Mouse (Mus musculus) CH12.LX (cell line): ENCODE measurements around the gene Mxra8. TPM values are rescaled to one million over a fixed set of nuclear protein-coding genes. Genes with fewer than 3 reads are reported as not detected.

Experiments used
- DNase-seq: peaks from one replicate; pipeline ENCODE4 v3.0.0-alpha.2; 2013; ENCODE audit errors: extremely low read depth
- H3K27ac ChIP-seq: 2 replicates; pipeline ENCODE4 v1.5.1; 2012; ENCODE audit warnings: low read depth, mild to moderate bottlenecking, control low read depth, moderate library complexity; ENCODE audit not compliant: insufficient read depth
- H3K27me3 ChIP-seq: replicated peaks from 2 replicates; pipeline ENCODE3; 2012; ENCODE audit warnings: inconsistent platforms
- H3K36me3 ChIP-seq, 2 experiments: replicated peaks in 1 of 2; 2 replicates each; pipeline versions ENCODE3 to v1.6.1; 2012; ENCODE audit warnings: inconsistent platforms in 1 of 2, low read length in 1 of 2, mild to moderate bottlenecking in 1 of 2, mixed read lengths in 1 of 2, moderate library complexity in 1 of 2; ENCODE audit not compliant: control insufficient read depth in 1 of 2, insufficient read depth in 1 of 2
- H3K4me1 ChIP-seq, 2 experiments: 2 replicates each; pipeline ENCODE4 v1.6.1; 2012; ENCODE audit warnings: inconsistent platforms in 1 of 2, moderate library complexity in 1 of 2; ENCODE audit not compliant: insufficient read depth in 2 of 2, control insufficient read depth in 1 of 2
- H3K4me2 ChIP-seq: 2 replicates; pipeline ENCODE4 v1.6.1; 2012; ENCODE audit warnings: low read depth, mild to moderate bottlenecking, control low read depth; ENCODE audit not compliant: poor library complexity, insufficient read depth, severe bottlenecking
- H3K4me3 ChIP-seq, 3 experiments: fragments of 150-350 bp in 1 of 3; sonication (generic) in 1 of 3; replicated peaks in 1 of 3; 2 replicates each; pipeline versions ENCODE3 to v1.5.1; 2011 to 2012; ENCODE audit warnings: low read depth in 2 of 3, low read length in 2 of 3, mild to moderate bottlenecking in 2 of 3, moderate library complexity in 2 of 3, control low read depth in 1 of 3, improper control_type of control experiment in 1 of 3, inconsistent platforms in 1 of 3, mixed read lengths in 1 of 3; ENCODE audit not compliant: poor library complexity in 1 of 3
- H3K79me2 ChIP-seq: replicated peaks from 2 replicates; pipeline ENCODE4 v1.6.1; 2012; ENCODE audit warnings: mild to moderate bottlenecking, moderate library complexity; ENCODE audit not compliant: control insufficient read depth, poor library complexity, insufficient read depth, severe bottlenecking; ENCODE audit errors: extremely low read depth
- H3K9ac ChIP-seq: 2 replicates; pipeline ENCODE4 v1.6.1; 2012; ENCODE audit warnings: low read depth, mild to moderate bottlenecking, control low read depth, moderate library complexity; ENCODE audit not compliant: insufficient read depth
- H3K9me3 ChIP-seq: replicated peaks from 2 replicates; pipeline ENCODE3; 2012; ENCODE audit warnings: low read length, inconsistent platforms, mixed read lengths
- CHD2 ChIP-seq: IDR thresholded peaks from 2 replicates; pipeline ENCODE4 v1.6.1; 2011; ENCODE audit warnings: low read length, improper control_type of control experiment
- E2F4 ChIP-seq: IDR thresholded peaks from 2 replicates; pipeline ENCODE4 v1.6.1; 2011; ENCODE audit warnings: low read depth, low read length, improper control_type of control experiment; ENCODE audit not compliant: insufficient replicate concordance
- ETS1 ChIP-seq: conservative IDR thresholded peaks from 2 replicates; pipeline ENCODE4 v1.6.1; 2012; ENCODE audit warnings: low read depth, mild to moderate bottlenecking, inconsistent platforms, low read length, improper control_type of control experiment, moderate library complexity
- GABPA ChIP-seq: IDR thresholded peaks from 2 replicates; pipeline ENCODE4 v1.6.1; 2012; ENCODE audit warnings: low read depth, low read length, improper control_type of control experiment, inconsistent platforms; ENCODE audit not compliant: insufficient replicate concordance
- IRF4 ChIP-seq: IDR thresholded peaks from 2 replicates; pipeline ENCODE4 v1.6.1; 2014; ENCODE audit warnings: low read depth, mild to moderate bottlenecking, inconsistent platforms, low read length, improper control_type of control experiment
- JUN ChIP-seq: IDR thresholded peaks from 2 replicates; pipeline ENCODE4 v1.6.1; 2011; ENCODE audit warnings: low read depth, mild to moderate bottlenecking, low read length, improper control_type of control experiment, moderate library complexity; ENCODE audit not compliant: insufficient read depth
- JUND ChIP-seq: conservative IDR thresholded peaks from 2 replicates; pipeline ENCODE4 v1.6.1; 2011; ENCODE audit warnings: low read depth, low read length, improper control_type of control experiment
- KAT2A ChIP-seq: IDR thresholded peaks from 2 replicates; pipeline ENCODE4 v1.6.1; 2012; ENCODE audit warnings: low read length, improper control_type of control experiment, inconsistent platforms; ENCODE audit not compliant: insufficient replicate concordance
- MYC ChIP-seq: IDR thresholded peaks from 2 replicates; pipeline ENCODE4 v1.6.1; 2011; ENCODE audit warnings: low read depth, mild to moderate bottlenecking, improper control_type of control experiment, low read length
- NELFE ChIP-seq: IDR thresholded peaks from 2 replicates; pipeline ENCODE4 v1.6.1; 2011; ENCODE audit warnings: low read depth, low read length, improper control_type of control experiment
- POLR2A ChIP-seq: IDR thresholded peaks from 2 replicates; pipeline ENCODE4 v1.6.1; 2011; ENCODE audit warnings: low read depth, mild to moderate bottlenecking, improper control_type of control experiment, low read length
- POLR2AphosphoS2 ChIP-seq: IDR thresholded peaks from 2 replicates; pipeline ENCODE4 v1.6.1; 2011; ENCODE audit warnings: low read depth, low read length, improper control_type of control experiment
- SMC3 ChIP-seq: IDR thresholded peaks from 2 replicates; pipeline ENCODE4 v1.6.1; 2011; ENCODE audit warnings: low read depth, low read length, improper control_type of control experiment
- TBP ChIP-seq: conservative IDR thresholded peaks from 2 replicates; pipeline ENCODE4 v1.6.1; 2011; ENCODE audit warnings: low read depth, low read length, improper control_type of control experiment
- TCF12 ChIP-seq: IDR thresholded peaks from 2 replicates; pipeline ENCODE4 v1.6.1; 2014; ENCODE audit warnings: low read depth, mild to moderate bottlenecking, inconsistent platforms, low read length, improper control_type of control experiment
- UBTF ChIP-seq: IDR thresholded peaks from 2 replicates; pipeline ENCODE4 v1.6.1; 2012; ENCODE audit warnings: low read depth, mild to moderate bottlenecking, inconsistent platforms, low read length, improper control_type of control experiment, moderate library complexity
- USF1 ChIP-seq: IDR thresholded peaks from 2 replicates; pipeline ENCODE4 v1.6.1; 2014; ENCODE audit warnings: low read depth, mild to moderate bottlenecking, inconsistent platforms, low read length, improper control_type of control experiment
- USF2 ChIP-seq: conservative IDR thresholded peaks from 2 replicates; pipeline ENCODE4 v1.6.1; 2011; ENCODE audit warnings: low read depth, low read length, improper control_type of control experiment
- ZMIZ1 ChIP-seq: IDR thresholded peaks from 2 replicates; pipeline ENCODE4 v1.6.1; 2012; ENCODE audit warnings: low read depth, mild to moderate bottlenecking, inconsistent platforms, low read length, improper control_type of control experiment
- ZNF384 ChIP-seq: IDR thresholded peaks from 2 replicates; pipeline ENCODE4 v1.6.1; 2012; ENCODE audit warnings: low read depth, low read length, improper control_type of control experiment, inconsistent platforms
- dilution Hi-C: fragments of 300-500 bp; cut with MboI; formaldehyde crosslinking; loops from 2 replicates; pipeline ENCODE4 v1.14.3; 2020; ENCODE audit warnings: low sequenced_read_pairs; ENCODE audit not compliant: extremely low pct_unique_long_range_greater_than_20kb, extremely low pct_ligation_motif_present
- in situ Hi-C: fragments of 300-500 bp; cut with MboI; formaldehyde crosslinking; loops from 3 replicates; pipeline ENCODE4 v1.14.3; 2019; ENCODE audit warnings: low sequenced_read_pairs, low pct_ligation_motif_present, low pct_unique_long_range_greater_than_20kb, mixed read lengths
- polyA plus RNA-seq: library from polyadenylated mRNA; unstranded; fragments of >175 nt; gene quantifications from 2 replicates; pipeline ENCODE4 v1.2.1, GENCODE M21; 2012; ENCODE audit warnings: low read depth; ENCODE audit not compliant: insufficient read length
- total RNA-seq, 2 experiments: library from RNA; depleted of rRNA; stranded (reverse); fragments of 300-350 nt in 1 of 2; fragments of >200 nt in 1 of 2; gene quantifications; 2 replicates each; pipeline ENCODE4 v1.2.3; 2012 to 2014

Gene Mxra8
- total and polyA plus RNA-seq, 3 experiments: 8.8 to 24.0 (median 12.4) TPM

DNA sequence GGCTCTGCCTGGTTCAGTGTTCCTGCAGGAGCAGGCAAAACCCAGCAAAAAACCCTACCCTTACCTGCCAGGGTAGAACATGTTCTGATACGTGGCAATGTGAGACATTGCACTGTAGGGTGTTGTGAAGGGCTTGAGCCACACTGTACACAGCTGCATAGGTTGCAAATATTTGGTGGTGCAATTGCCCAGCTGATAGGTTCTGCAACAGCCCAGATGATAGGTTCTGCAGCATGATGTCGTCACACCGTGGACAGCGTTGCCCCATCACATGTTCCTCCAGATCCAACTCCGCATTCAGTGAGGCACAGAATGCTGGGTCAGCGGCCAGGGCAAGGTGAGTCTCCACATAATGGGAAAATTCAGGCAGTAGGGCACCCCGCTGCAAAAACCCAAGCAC is 22.3 kb downstream of the Mxra8 start:
- no peak overlapping the region for H3K27ac ChIP-seq

DNA sequence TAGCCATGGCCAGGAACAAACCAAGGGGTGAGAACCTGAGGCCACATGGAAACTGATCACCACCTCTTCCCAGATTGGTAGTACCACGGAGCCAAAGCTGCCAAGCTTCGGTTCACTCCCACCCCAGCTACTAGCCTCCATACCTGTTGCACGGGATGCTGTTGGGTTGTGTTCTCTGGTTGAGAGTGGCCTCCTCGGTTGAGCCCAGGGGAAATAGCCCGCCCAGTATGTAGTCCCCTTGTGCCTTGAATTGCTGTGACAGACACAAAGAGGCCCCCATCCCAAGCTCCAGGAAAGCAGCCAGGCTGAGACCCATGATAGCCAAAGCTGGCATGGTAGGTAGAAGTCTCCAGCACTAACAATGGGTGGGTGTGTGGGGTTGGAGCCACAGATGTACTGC is 23.5 kb downstream of the Mxra8 start, which contains the start of gene Tas1r3:
Gene Tas1r3, minus strand, starts transcription at position 362 of the 400 bp plus-strand sequence.
- in situ Hi-C loops: no loop called here
- Histone ChIP-seq H3K27ac (no peak within 1 kb of the TSS), H3K9ac (no peak within 1 kb of the TSS), H3K79me2 (no peaks in the 10 kb centered on the region), H3K27me3 (no peaks in the 10 kb centered on the region), H3K4me2 (no peak within 1 kb of the TSS), H3K36me3 (peaks cover 67 to 94% of the 10 kb centered on the region in 2 experiments), H3K4me3 (no peak within 1 kb of the TSS), H3K9me3 (no peaks in the 10 kb centered on the region), H3K4me1 (peaks cover 16 to 29% of the 10 kb centered on the region in 2 experiments)
- dilution Hi-C loops: no loop called here
- TF ChIP-seq SMC3: no peak
- no peak for TF ChIP-seq POLR2A
- TF ChIP-seq GABPA: no peak
- no peak for TF ChIP-seq E2F4
- no peak for TF ChIP-seq CHD2
- TF ChIP-seq USF1: no peak
- TF ChIP-seq ETS1: no peak
- no peak for TF ChIP-seq TBP
- DNase-seq: no peak

More for the DNA sequence above, 22.3 kb downstream of the Mxra8 start:
- H3K27me3 ChIP-seq: no peaks in the 10 kb centered on the region
- H3K4me3 ChIP-seq: no peak overlapping the region
- TF ChIP-seq JUN: no peak
- no peak for TF ChIP-seq UBTF
- TF ChIP-seq POLR2AphosphoS2: no peak
- H3K36me3 ChIP-seq: peaks cover 74 to 99% of the 10 kb centered on the region in 2 experiments
- dilution Hi-C loops (no loop called here), in situ Hi-C loops (no loop called here)
- DNase-seq: no peak
- no peaks in the 10 kb centered on the region for H3K9me3 ChIP-seq
- no peaks in the 10 kb centered on the region for H3K79me2 ChIP-seq
- no peak overlapping the region for H3K4me2 ChIP-seq
- H3K9ac ChIP-seq: no peak overlapping the region
- peaks cover 8 to 17% of the 10 kb centered on the region in 2 experiments; a peak in 3 of 4 replicates for H3K4me1 ChIP-seq

DNA sequence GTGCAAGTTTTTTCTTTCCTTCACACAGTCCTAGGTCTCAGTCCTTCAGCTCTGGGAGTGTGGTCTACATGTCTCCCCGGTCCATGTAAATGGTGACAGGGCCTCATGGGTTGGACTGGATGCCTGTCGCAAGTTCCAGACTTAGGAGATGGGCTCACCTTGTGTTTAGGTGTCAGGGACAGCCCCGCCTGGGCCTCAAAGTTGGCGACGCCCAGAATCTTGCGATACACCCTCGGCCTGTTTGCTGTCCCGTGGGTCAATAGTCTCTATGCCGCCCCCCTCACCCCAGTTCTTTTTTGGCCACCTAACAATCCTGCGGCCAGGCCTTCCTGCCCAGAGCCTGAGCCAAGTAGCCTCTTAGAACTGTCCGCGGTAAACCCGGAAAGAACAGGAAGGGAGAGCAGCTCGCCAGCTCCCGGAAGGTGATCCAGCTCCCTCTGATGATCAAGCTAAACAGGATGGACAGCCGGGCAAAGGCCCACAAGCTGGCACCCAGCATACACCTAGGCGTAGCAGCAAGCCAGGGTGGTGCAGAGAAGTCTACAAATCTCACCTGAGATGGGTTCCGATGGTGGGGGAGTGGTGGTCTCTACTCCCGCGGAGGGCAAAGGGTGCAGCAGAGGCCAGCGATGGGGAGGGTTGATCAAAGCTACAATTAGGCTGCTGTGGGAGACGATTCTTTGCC is 29.3 kb downstream of the Mxra8 start:
- Histone ChIP-seq H3K79me2 (peaks cover 31% of the 10 kb centered on the region), H3K9ac (peak overlapping the region; percentile 84), H3K4me1 (peaks cover 26 to 43% of the 10 kb centered on the region in 2 experiments), H3K4me2 (peak overlapping the region; percentile 94), H3K27me3 (no peaks in the 10 kb centered on the region), H3K27ac (0 out of 2 replicates have a peak overlapping the region, but pooled peaks have one; percentile 5), H3K4me3 (peak overlapping the region; percentile 85 to 93 (median 88)), H3K36me3 (peaks cover 50 to 65% of the 10 kb centered on the region in 2 experiments), H3K9me3 (no peaks in the 10 kb centered on the region)
- in situ Hi-C loops (no loop called here), dilution Hi-C loops (no loop called here)
- DNase-seq: no peak
- no peak for TF ChIP-seq POLR2A
- TF ChIP-seq TCF12: no peak
- no peak for TF ChIP-seq JUND
- no peak for TF ChIP-seq MYC
- TF ChIP-seq IRF4: no peak
- no peak for TF ChIP-seq GABPA
- no peak for TF ChIP-seq NELFE
- no peak for TF ChIP-seq ZMIZ1
- no peak for TF ChIP-seq KAT2A
- no peak for TF ChIP-seq USF2
- TF ChIP-seq ZNF384: no peak
